Mouse (Mus musculus) kidney, adult 2 months (tissue): ENCODE measurements at regions not wholly inside any gene's neighbourhood (a gene's known extent, or its start where the extent isn't known, plus 50 kb on each side); places are given as distances from the start of the nearest gene placed in this dataset.

Experiments
- CTCF ChIP-seq: fragments of 200-500 bp; conservative IDR thresholded peaks from 2 replicates; pipeline ENCODE4 v1.5.1; 2011; ENCODE audit warnings: low read depth, mild to moderate bottlenecking, control low read depth, low read length, moderate library complexity, mixed read lengths; ENCODE audit not compliant: insufficient read depth, insufficient read length
- POLR2A ChIP-seq: fragments of 200-500 bp; IDR thresholded peaks from one replicate; pipeline ENCODE4 v1.6.1; 2011; ENCODE audit warnings: low read depth, low read length, control low read depth

DNA sequence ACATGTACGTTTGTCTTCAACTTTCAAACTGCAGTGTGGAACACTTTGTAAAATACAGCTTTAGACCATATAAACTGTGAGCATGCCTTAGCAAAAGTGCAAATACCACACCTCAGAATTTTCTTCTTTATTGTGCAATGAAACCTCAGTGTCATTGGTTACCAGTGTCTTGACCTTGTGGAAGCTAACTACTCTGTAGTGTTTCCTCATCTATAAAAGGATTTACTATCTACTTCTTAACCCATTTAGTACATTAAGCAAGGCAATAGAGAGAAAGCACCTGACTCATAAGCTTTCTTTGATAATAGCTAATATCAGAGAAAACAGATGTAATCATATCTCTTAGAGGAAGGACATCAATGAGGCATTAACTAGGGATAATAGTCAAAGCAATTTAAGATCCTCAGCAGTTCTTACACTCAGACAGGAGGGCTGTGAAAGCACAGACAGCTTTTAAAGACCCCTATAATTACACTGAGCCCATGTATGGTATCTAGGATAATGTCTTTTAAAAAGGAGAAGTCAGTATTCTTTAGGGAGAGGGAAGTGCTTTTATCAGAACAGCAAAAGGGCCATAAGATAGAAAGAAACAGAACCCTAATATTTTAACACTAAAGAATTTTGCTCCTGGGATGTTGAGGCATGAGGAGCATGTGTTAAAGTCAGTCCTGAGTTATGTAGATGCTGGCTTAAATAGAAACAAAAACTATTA lies 260.2 kb downstream of the Tex13c3 start:
- TF ChIP-seq CTCF (no peak), POLR2A (no peak)
